Mouse (Mus musculus): ENCODE data around the gene Cmah.

DNA sequence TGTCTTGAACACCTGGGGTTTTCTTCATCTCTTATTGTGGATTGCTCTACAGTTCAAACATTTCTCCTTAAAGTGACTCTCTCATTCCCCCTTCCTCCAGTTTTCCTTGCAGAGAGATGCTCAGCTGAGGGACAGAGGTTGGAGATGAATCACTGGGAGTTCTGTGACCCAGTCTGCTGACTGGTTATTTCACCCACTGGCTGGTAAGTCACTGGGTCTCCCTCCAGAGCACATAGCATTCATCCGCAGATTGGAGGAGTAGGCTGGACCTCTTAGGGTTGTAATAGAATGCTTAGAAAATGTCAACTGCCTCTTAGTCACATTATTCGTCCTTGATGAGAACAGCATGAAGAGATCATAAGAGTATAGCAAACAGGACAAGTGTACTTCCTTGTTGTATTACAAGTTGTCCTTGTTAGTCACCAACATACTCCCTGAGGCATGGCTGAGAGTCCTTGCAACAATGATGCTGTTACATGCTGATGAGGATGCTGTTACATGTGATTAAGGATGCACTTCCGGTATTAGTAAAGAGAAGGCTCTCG, 161.4 kb downstream of the Cmah start:
- TF ChIP-seq CTCF (IDR thresholded peaks at IDR 0.05; ENCODE audit: control insufficient read depth, insufficient read depth, insufficient replicate concordance, low read depth, low read length) = no peak
- TF ChIP-seq POLR2A (IDR thresholded peaks at IDR 0.05; ENCODE audit: control insufficient read depth, low read depth, low read length) = no peak
